Mouse (Mus musculus) E14TG2a.4 (cell line): ENCODE data around the gene Mef2d.

ENCODE experiments used
- CTCF ChIP-seq: conservative IDR thresholded peaks from 2 replicates; pipeline ENCODE4 v1.5.1; 2014; ENCODE audit warnings: low read length
- POU5F1 ChIP-seq: IDR thresholded peaks from 2 replicates; pipeline ENCODE4 v1.6.1; 2014; ENCODE audit warnings: low read length, borderline replicate concordance

GRCm38 (mm10) chr3:88150999-88151364, 8.8 kb downstream of the Mef2d start:
- TF ChIP-seq CTCF (no peak), POU5F1 (no peak)
